Mouse (Mus musculus): ENCODE measurements at regions not wholly inside any gene's neighbourhood (a gene's known extent, or its start where the extent isn't known, plus 50 kb on each side); places are given as distances from the start of the nearest gene placed in this dataset.

- DNase-seq (ENCODE audit: low read depth, low spot score) = no peak
Observed at GRCm38 (mm10) chr5:21109030-21109429, 53.3 kb upstream of the Ptpn12 start.

GRCm38 (mm10) chr5:21113377-21113776, 57.7 kb upstream of the Ptpn12 start:
- no peak for DNase-seq (ENCODE audit: low read depth, low spot score)

GRCm38 (mm10) chr5:21115552-21115951, 59.8 kb upstream of the Ptpn12 start:
- DNase-seq (ENCODE audit: low read depth, low spot score) = no peak

- no peak for DNase-seq (ENCODE audit: low read depth, low spot score)
Observed at GRCm38 (mm10) chr5:21123081-21123480, 63.0 kb upstream of the Gsap start.

GRCm38 (mm10) chr5:21125085-21125484, 61.0 kb upstream of the Gsap start:
- no peak for DNase-seq (ENCODE audit: low read depth, low spot score)

GRCm38 (mm10) chr5:21131173-21131572, 54.9 kb upstream of the Gsap start:
- DNase-seq (ENCODE audit: low read depth, low spot score) = peak; percentile 56

GRCm38 (mm10) chr5:21131943-21132342, 54.1 kb upstream of the Gsap start:
- no peak for DNase-seq (ENCODE audit: low read depth, low spot score)

GRCm38 (mm10) chr5:21135476-21135875, 50.6 kb upstream of the Gsap start:
- DNase-seq (ENCODE audit: low read depth, low spot score) = no peak

GRCm38 (mm10) chr5:21136081-21136480, 50.0 kb upstream of the Gsap start:
- DNase-seq (ENCODE audit: low read depth, low spot score) = no peak

All from skeletal muscle tissue, adult 2 months (tissue).